Mouse (Mus musculus) bone marrow, adult 2 months (tissue): Measurements from ENCODE around the gene Gabra5.

Experiments used
- CTCF ChIP-seq: fragments of 200-500 bp; IDR thresholded peaks from 2 replicates; pipeline ENCODE4 v1.5.1; 2011; ENCODE audit warnings: low read length, control low read depth; ENCODE audit not compliant: control insufficient read depth, insufficient read depth
- POLR2A ChIP-seq: fragments of 200-500 bp; IDR thresholded peaks from 2 replicates; pipeline ENCODE4 v1.6.1; 2011; ENCODE audit warnings: low read depth, mild to moderate bottlenecking, control low read depth, low read length, borderline replicate concordance; ENCODE audit not compliant: control insufficient read depth

DNA sequence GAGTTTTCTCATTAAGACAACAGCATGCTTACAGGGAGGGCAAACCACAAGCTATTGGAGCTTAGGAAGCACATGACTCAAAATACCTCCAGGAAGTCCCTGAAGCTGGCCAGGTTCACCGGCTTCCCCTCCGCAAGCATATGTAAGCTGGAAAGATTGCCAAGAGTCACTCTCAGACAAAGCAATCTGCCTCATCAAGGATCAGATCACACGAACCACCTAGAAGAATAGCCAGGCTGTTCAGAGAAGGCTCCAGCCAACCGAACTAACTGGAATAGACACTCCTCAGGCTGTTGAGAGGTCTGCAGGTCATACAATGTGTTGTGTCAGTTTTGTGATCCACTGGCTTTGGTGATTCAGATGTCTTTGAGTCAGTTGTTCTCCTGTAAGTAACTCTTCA, 98.7 kb downstream of the Gabra5 start:
- TF ChIP-seq CTCF (no peak), POLR2A (no peak)
